Mouse (Mus musculus) kidney, postnatal 0 days (tissue): ENCODE measurements around the gene Prrc2b. TPM values are rescaled to one million over a fixed set of nuclear protein-coding genes. Genes with fewer than 3 reads are reported as not detected.

Experiments used
- ATAC-seq: fragments of 200-750 bp; cut with Nextera tagmentation; replicated peaks from 2 replicates; pipeline ENCODE4 v1.8.0; 2017; ENCODE audit warnings: low read depth, moderate number of reproducible peaks, moderate TSS enrichment, moderate library complexity; ENCODE audit not compliant: low FRiP score
- DNase-seq: peaks from one replicate; pipeline ENCODE4 v3.0.0-alpha.2; 2016; ENCODE audit warnings: low spot score
- H3K27ac ChIP-seq: fragments of 300-500 bp; sonication (generic); 2 replicates; pipeline ENCODE4 v1.5.1; 2014; ENCODE audit warnings: mild to moderate bottlenecking
- H3K27me3 ChIP-seq: fragments of 300-500 bp; sonication (generic); 2 replicates; pipeline ENCODE4 v1.6.1; 2014; ENCODE audit warnings: low read length, mixed read lengths; ENCODE audit not compliant: insufficient read depth
- H3K36me3 ChIP-seq: fragments of 300-500 bp; sonication (generic); 2 replicates; pipeline ENCODE4 v1.6.1; 2014; ENCODE audit warnings: low read length, mixed read lengths; ENCODE audit not compliant: insufficient read depth
- H3K4me1 ChIP-seq: fragments of 300-500 bp; sonication (generic); replicated peaks from 2 replicates; pipeline ENCODE4 v1.6.1; 2014; ENCODE audit warnings: antibody characterized with exemption, low read length, mixed read lengths; ENCODE audit not compliant: insufficient read depth
- H3K4me2 ChIP-seq: fragments of 300-500 bp; sonication (generic); 2 replicates; pipeline ENCODE4 v1.6.1; 2014; ENCODE audit warnings: mild to moderate bottlenecking, low read length, moderate library complexity, mixed read lengths
- H3K4me3 ChIP-seq: fragments of 300-500 bp; sonication (generic); replicated peaks from 2 replicates; pipeline ENCODE4 v1.5.1; 2014; ENCODE audit warnings: low read depth, low read length
- H3K9ac ChIP-seq: fragments of 300-500 bp; sonication (generic); 2 replicates; pipeline ENCODE4 v1.6.1; 2014; ENCODE audit warnings: low read depth, low read length
- H3K9me3 ChIP-seq: fragments of 300-500 bp; sonication (generic); replicated peaks from 2 replicates; pipeline ENCODE4 v1.6.1; 2016; ENCODE audit warnings: low read length, inconsistent platforms, mixed read lengths
- CTCF ChIP-seq: IDR thresholded peaks from 2 replicates; pipeline ENCODE4 v1.5.1; 2016; ENCODE audit warnings: antibody characterized with exemption, low read depth, mild to moderate bottlenecking, moderate library complexity
- WGBS: fragments of 180-500 bp; shearing (Covaris S2); extraction: QIAGEN DNeasy Blood & Tissue Kit; methylation state at CpG from one replicate; pipeline ENCODE4 v1.1.7; 2014; 5-methylcytosine and 5-hydroxymethylcytosine counted together
- polyA plus RNA-seq: library from polyadenylated mRNA; unstranded; fragments of >200 nt; fragmentation: Nextera tagmentation; extraction: Ambion mirVana; gene quantifications from 2 replicates; pipeline ENCODE4 v1.2.1, GENCODE M21; 2015

The Prrc2b gene
- polyA plus RNA-seq, 1 experiment from 2014 or later: 31.4 TPM

- H3K36me3 ChIP-seq: no peaks in the 10 kb centered on the region
Observed at GRCm38 (mm10) chr2:32111268-32111667, 39.6 kb upstream of the Prrc2b start.

GRCm38 (mm10) chr2:32112548-32112947, 38.3 kb upstream of the Prrc2b start:
- no peak overlapping the region for H3K4me3 ChIP-seq
- no peaks in the 10 kb centered on the region for H3K36me3 ChIP-seq
- H3K27ac ChIP-seq: no peak overlapping the region
- no peak for TF ChIP-seq CTCF
- no peak overlapping the region for H3K4me2 ChIP-seq
- H3K9ac ChIP-seq: no peak overlapping the region
- WGBS: 63% methylated on average over 2 of the region's 2 CpGs
- no peaks in the 10 kb centered on the region for H3K4me1 ChIP-seq
- H3K9me3 ChIP-seq: no peaks in the 10 kb centered on the region
- H3K27me3 ChIP-seq: no peaks in the 10 kb centered on the region
- DNase-seq: no peak
- ATAC-seq: no peak

More at GRCm38 (mm10) chr2:32111268-32111667, 39.6 kb upstream of the Prrc2b start:
- H3K27ac ChIP-seq: no peak overlapping the region
- no peak overlapping the region for H3K4me3 ChIP-seq
- no peak overlapping the region for H3K4me2 ChIP-seq
- H3K27me3 ChIP-seq: no peaks in the 10 kb centered on the region
- ATAC-seq (no peak), DNase-seq (no peak)
- no peaks in the 10 kb centered on the region for H3K4me1 ChIP-seq
- no peak for TF ChIP-seq CTCF
- WGBS: 88% methylated on average over 1 of the region's 1 CpGs
- H3K9me3 ChIP-seq: no peaks in the 10 kb centered on the region
- H3K9ac ChIP-seq: no peak overlapping the region

GRCm38 (mm10) chr2:32115851-32116268, 35.0 kb upstream of the Prrc2b start:
- Histone ChIP-seq H3K27ac (no peak overlapping the region), H3K4me3 (no peak overlapping the region), H3K4me1 (no peaks in the 10 kb centered on the region), H3K27me3 (no peaks in the 10 kb centered on the region), H3K36me3 (no peaks in the 10 kb centered on the region), H3K9ac (no peak overlapping the region), H3K4me2 (no peak overlapping the region), H3K9me3 (no peaks in the 10 kb centered on the region)
- ATAC-seq (no peak), DNase-seq (no peak)
- TF ChIP-seq CTCF: no peak
- 92% methylated on average over 4 of the region's 4 CpGs for WGBS

GRCm38 (mm10) chr2:32119802-32120750, 30.8 kb upstream of the Prrc2b start:
- no peaks in the 10 kb centered on the region for H3K9me3 ChIP-seq
- no peaks in the 10 kb centered on the region for H3K36me3 ChIP-seq
- H3K4me2 ChIP-seq: no peak overlapping the region
- H3K27me3 ChIP-seq: no peaks in the 10 kb centered on the region
- WGBS: 76% methylated on average over 20 of the region's 20 CpGs
- no peak overlapping the region for H3K4me3 ChIP-seq
- H3K4me1 ChIP-seq: no peaks in the 10 kb centered on the region
- no peak for ATAC-seq
- no peak overlapping the region for H3K9ac ChIP-seq
- no peak for TF ChIP-seq CTCF
- no peak overlapping the region for H3K27ac ChIP-seq
- DNase-seq: peak; percentile 57

- H3K9me3 ChIP-seq: no peaks in the 10 kb centered on the region
- no peaks in the 10 kb centered on the region for H3K27me3 ChIP-seq
- H3K36me3 ChIP-seq: no peaks in the 10 kb centered on the region
- H3K4me2 ChIP-seq: no peak overlapping the region
- ATAC-seq (no peak), DNase-seq (no peak)
- TF ChIP-seq CTCF: no peak
- no peak overlapping the region for H3K4me3 ChIP-seq
- H3K4me1 ChIP-seq: no peaks in the 10 kb centered on the region
- H3K9ac ChIP-seq: no peak overlapping the region
- no peak overlapping the region for H3K27ac ChIP-seq
- 54% methylated on average over 5 of the region's 5 CpGs for whole genome bisulfite sequencing
Observed at GRCm38 (mm10) chr2:32121150-32121549, 29.7 kb upstream of the Prrc2b start.

GRCm38 (mm10) chr2:32121785-32122184, 29.1 kb upstream of the Prrc2b start:
- no peaks in the 10 kb centered on the region for H3K36me3 ChIP-seq
- H3K27me3 ChIP-seq: no peaks in the 10 kb centered on the region
- DNase-seq (no peak), ATAC-seq (no peak)
- H3K9me3 ChIP-seq: no peaks in the 10 kb centered on the region
- H3K9ac ChIP-seq: no peak overlapping the region
- no peak overlapping the region for H3K27ac ChIP-seq
- WGBS: 58% methylated on average over 2 of the region's 2 CpGs
- no peak overlapping the region for H3K4me2 ChIP-seq
- H3K4me3 ChIP-seq: no peak overlapping the region
- H3K4me1 ChIP-seq: no peaks in the 10 kb centered on the region
- no peak for TF ChIP-seq CTCF
